Mouse (Mus musculus): ENCODE measurements around the gene Ddias.
A peak's percentile ranks its signal among the peaks of the same experiment; 100 is the strongest.
"Not testable (repeated sequence)": the region's sequence is repeated elsewhere in the genome, so short reads cannot be mapped to it uniquely, and the experiment has no call there.

The Ddias gene

GRCm38 (mm10) chr7:92874116-92874675 lies at the start of gene Ddias, which contains the start of gene Prcp:
TSS of gene Ddias (minus strand) at chr7:92874247.
TSS of gene Prcp (plus strand) at chr7:92874470.
- peak; percentile 84 for DNase-seq (ENCODE audit: low spot score)

- DNase-seq (ENCODE audit: low spot score): no peak
Observed at GRCm38 (mm10) chr7:92920857-92921172, 46.8 kb upstream of the Ddias start.

GRCm38 (mm10) chr7:92920172-92920856 lies 46.3 kb upstream of the Ddias start:
- DNase-seq (ENCODE audit: low spot score): peak; percentile 14

GRCm38 (mm10) chr7:92904285-92904684 lies 30.2 kb upstream of the Ddias start:
- DNase-seq (ENCODE audit: low spot score): not testable (repeated sequence)

- DNase-seq (ENCODE audit: low spot score): peak; percentile 26
Observed at GRCm38 (mm10) chr7:92903360-92904038, 29.5 kb upstream of the Ddias start.

GRCm38 (mm10) chr7:92897021-92897420 lies 23.0 kb upstream of the Ddias start:
- no peak for DNase-seq (ENCODE audit: low spot score)

GRCm38 (mm10) chr7:92896036-92896435 lies 22.0 kb upstream of the Ddias start:
- no peak for DNase-seq (ENCODE audit: low spot score)

- DNase-seq (ENCODE audit: low spot score): no peak
Observed at GRCm38 (mm10) chr7:92893478-92893877, 19.4 kb upstream of the Ddias start.

GRCm38 (mm10) chr7:92890618-92891230 lies 16.7 kb upstream of the Ddias start:
- no peak for DNase-seq (ENCODE audit: low spot score)

GRCm38 (mm10) chr7:92890211-92890610 lies 16.2 kb upstream of the Ddias start:
- DNase-seq (ENCODE audit: low spot score): no peak

- DNase-seq (ENCODE audit: low spot score): no peak
Observed at GRCm38 (mm10) chr7:92887230-92887629, 13.2 kb upstream of the Ddias start.

GRCm38 (mm10) chr7:92886801-92887200 lies 12.8 kb upstream of the Ddias start:
- DNase-seq (ENCODE audit: low spot score): no peak

- DNase-seq (ENCODE audit: low spot score): no peak
Observed at GRCm38 (mm10) chr7:92884998-92885660, 11.1 kb upstream of the Ddias start.

- DNase-seq (ENCODE audit: low spot score): no peak
Observed at GRCm38 (mm10) chr7:92883850-92884716, 10.0 kb upstream of the Ddias start.

- no peak for DNase-seq (ENCODE audit: low spot score)
Observed at GRCm38 (mm10) chr7:92878575-92879285, 4.7 kb upstream of the Ddias start.

GRCm38 (mm10) chr7:92876538-92876937 lies 2.5 kb upstream of the Ddias start:
- DNase-seq (ENCODE audit: low spot score): no peak

- DNase-seq (ENCODE audit: low spot score): no peak
Observed at GRCm38 (mm10) chr7:92876066-92876465, 2.0 kb upstream of the Ddias start.

- peak; percentile 89 for DNase-seq (ENCODE audit: low spot score)
Observed at GRCm38 (mm10) chr7:92874761-92875408, 838 bp upstream of the Ddias start.

GRCm38 (mm10) chr7:92871596-92871995 lies 2.5 kb downstream of the Ddias start:
- no peak for DNase-seq (ENCODE audit: low spot score)

- DNase-seq (ENCODE audit: low spot score): no peak
Observed at GRCm38 (mm10) chr7:92870161-92870560, 3.9 kb downstream of the Ddias start.
